Mouse (Mus musculus) testis, adult 2 months (tissue): Measurements from ENCODE around the gene Zscan2.

Experiments used
- CTCF ChIP-seq: fragments of 200-500 bp; IDR thresholded peaks from 2 replicates; pipeline ENCODE4 v1.5.1; 2012; ENCODE audit warnings: low read depth, mild to moderate bottlenecking, inconsistent platforms, low read length, moderate library complexity; ENCODE audit not compliant: control insufficient read depth, insufficient read depth, insufficient replicate concordance
- POLR2A ChIP-seq: fragments of 200-500 bp; IDR thresholded peaks from 2 replicates; pipeline ENCODE4 v1.6.1; 2012; ENCODE audit warnings: low read depth, mild to moderate bottlenecking, inconsistent platforms, low read length, moderate library complexity; ENCODE audit not compliant: control insufficient read depth

- TF ChIP-seq CTCF (no peak), POLR2A (no peak)
Measured at GRCm38 (mm10) chr7:80840241-80840640, 20.5 kb upstream of the Zscan2 start.
